In the genomic region with DNA sequence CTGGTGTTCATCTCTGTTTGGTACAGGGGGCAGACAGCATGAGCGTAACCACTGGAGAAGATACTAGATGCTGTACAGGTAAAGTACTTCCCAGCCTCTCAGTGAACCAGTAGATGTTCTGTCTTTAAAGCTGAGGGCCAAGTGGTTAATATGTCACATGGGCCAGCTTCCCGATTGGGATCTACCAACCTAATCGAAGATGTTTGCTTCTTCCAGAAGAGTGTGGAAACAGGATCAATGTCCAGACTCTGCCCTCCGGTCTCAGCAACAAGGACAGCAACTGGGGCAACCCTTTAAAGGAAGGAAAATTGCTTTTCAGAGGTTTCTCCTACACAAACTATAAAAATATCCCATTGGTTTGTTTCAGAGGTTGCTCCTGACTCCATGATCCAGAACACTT, we compare ENCODE assay signal across 14 mouse cellular contexts. TPM values are rescaled to one million over a fixed set of nuclear protein-coding genes. Genes with fewer than 3 reads are reported as not detected.
A peak's percentile ranks its signal among the peaks of the same experiment; 100 is the strongest.
DNase-seq lines count a peak whose midpoint lies in the region; ATAC-seq and TF ChIP-seq lines count a peak whose summit lies in the region.
"Had no signal": no experiment of that assay in that cellular context is flagged by ENCODE, and none has a peak within 500 bp of the region (broad histone marks: within the 10 kb centered on the region; RNA-seq: fewer than 3 reads in every experiment).

No protein-coding gene starts in this region.

- peaks cover 3% of the 10 kb centered on the region; the same call in 1 of the 2 replicates for H3K79me2 ChIP-seq in liver, adult 2 months (ENCODE audit: control insufficient read depth, insufficient read depth, low read length)

- peaks cover 37% of the 10 kb centered on the region for H3K4me1 ChIP-seq in liver, adult 2 months (ENCODE audit: control insufficient read depth, insufficient read depth, low read length)
- 0 out of 2 replicates have a peak, but pooled peaks cover 7% of the 10 kb centered on the region for H3K4me1 ChIP-seq in liver, embryonic 12.5 days
- H3K4me1 ChIP-seq: embryonic facial prominence, embryonic 13.5 days; embryonic facial prominence, embryonic 15.5 days; forebrain, embryonic 10.5 days had no signal

- H3K27me3 ChIP-seq in liver, adult 2 months (ENCODE audit: control insufficient read depth, insufficient read depth, low read length), result no peaks in the 10 kb centered on the region
- H3K27me3 ChIP-seq in liver, embryonic 12.5 days (replicated peaks), result no peaks in the 10 kb centered on the region
- H3K27me3 ChIP-seq: embryonic facial prominence, embryonic 13.5 days; embryonic facial prominence, embryonic 15.5 days; forebrain, embryonic 13.5 days had no signal

- peak overlapping the region; percentile 43; the same call in 1 of the 2 replicates for H3K9ac ChIP-seq in liver, adult 2 months (ENCODE audit: low read depth, low read length)
- H3K9ac ChIP-seq in liver, embryonic 12.5 days, result no peak overlapping the region
- H3K9ac ChIP-seq: embryonic facial prominence, embryonic 13.5 days; embryonic facial prominence, embryonic 15.5 days; forebrain, embryonic 13.5 days had no signal

- no peak for ATAC-seq in liver, embryonic 12.5 days

- no peak for TF ChIP-seq CTCF in liver, adult 2 months (IDR thresholded peaks at IDR 0.05; ENCODE audit: low read depth, low read length)

- no peak for TF ChIP-seq POLR2A in liver, adult 2 months (IDR thresholded peaks at IDR 0.05; ENCODE audit: extremely low read depth, insufficient read depth, low read length)

- peak overlapping the region; percentile 95 for H3K27ac ChIP-seq in liver, adult 2 months (replicated peaks; ENCODE audit: insufficient read depth, low read depth, low read length)
- H3K27ac ChIP-seq in liver, embryonic 12.5 days, result no peak overlapping the region
- H3K27ac ChIP-seq: embryonic facial prominence, embryonic 13.5 days; embryonic facial prominence, embryonic 15.5 days; forebrain, embryonic 10.5 days; forebrain, embryonic 13.5 days had no signal

- intact Hi-C loops in heart, postnatal 25 days (cut with DNase I), result no loop called here

- H3K36me3 ChIP-seq in liver, adult 2 months (ENCODE audit: control insufficient read depth, insufficient read depth, low read length), result peaks cover 17% of the 10 kb centered on the region
- peaks cover 31% of the 10 kb centered on the region for H3K36me3 ChIP-seq in liver, embryonic 12.5 days

- H3K9me3 ChIP-seq in liver, embryonic 12.5 days (replicated peaks), result no peaks in the 10 kb centered on the region
- H3K9me3 ChIP-seq: embryonic facial prominence, embryonic 13.5 days; embryonic facial prominence, embryonic 15.5 days; forebrain, embryonic 10.5 days; forebrain, embryonic 13.5 days had no signal

- DNase-seq in heart, adult 11 months, result peak; percentile 41
- DNase-seq in heart, postnatal 25 days (ENCODE audit: low spot score), result no peak
- DNase-seq in liver, adult 2 months (ENCODE audit: extremely low read depth, low read depth, low spot score), result peak; percentile 97
- DNase-seq: adrenal gland, adult 2 months; adrenal gland, postnatal 10 days; adrenal gland, postnatal 25 days; embryo, embryonic 11 days had no signal

- no peak overlapping the region for H3K4me3 ChIP-seq in liver, adult 2 months (ENCODE audit: insufficient read depth, low read depth, low read length)
- H3K4me3 ChIP-seq in liver, embryonic 12.5 days, result no peak overlapping the region
- H3K4me3 ChIP-seq: embryonic facial prominence, embryonic 13.5 days; embryonic facial prominence, embryonic 15.5 days; erythroblast, embryonic 14.5 days; forebrain, embryonic 10.5 days; forebrain, embryonic 13.5 days had no signal

- 24% methylated on average over 4 of the region's 4 CpGs for WGBS in liver, adult 2 months
- 76% methylated on average over 4 of the region's 4 CpGs for WGBS in liver, embryonic 12.5 days (ENCODE audit: insufficient replicate concordance)

- H3K4me2 ChIP-seq in liver, embryonic 12.5 days, result no peak overlapping the region
- H3K4me2 ChIP-seq: embryonic facial prominence, embryonic 13.5 days; embryonic facial prominence, embryonic 15.5 days; forebrain, embryonic 13.5 days had no signal

RNA-seq across cellular contexts. Expression of gene Fam120b, which starts 35.5 kb away (rescaled TPM):
- 10 to 100 TPM; 10.8 to 11.8 TPM for total RNA-seq in heart, postnatal 25 days (2021)
- 13.3 and 13.4 TPM in 2 replicates for total RNA-seq in liver, adult 2 months (2014; rRNA removed)
- 4.4 and 5.8 TPM in 2 replicates for polyA plus RNA-seq in liver, adult 2 months (2012; rRNA removed)
- 8.6 and 8.9 TPM in 2 replicates for polyA plus RNA-seq in liver, embryonic 12.5 days (2016; fragmentation: Nextera tagmentation; extraction: Ambion mirVana)

RNA-seq across cellular contexts. Expression of gene Dll1, which starts 54.9 kb away (rescaled TPM):
- 1 to 10 TPM; 6.1 TPM for total RNA-seq in heart, postnatal 25 days (2021)
- 4.0 and 4.6 TPM in 2 replicates for total RNA-seq in liver, adult 2 months (2014; rRNA removed)
- polyA plus RNA-seq in liver, adult 2 months (2012; rRNA removed), result 6.9 and 7.1 TPM in 2 replicates
- polyA plus RNA-seq in liver, embryonic 12.5 days (2016; fragmentation: Nextera tagmentation; extraction: Ambion mirVana), result 1.5 and 1.7 TPM in 2 replicates
- total RNA-seq: MEL had no signal
